Mouse (Mus musculus) ES-CJ7 (cell line): Measurements from ENCODE around the gene Fthl17f.
"Not testable (repeated sequence)": the region's sequence is repeated elsewhere in the genome, so short reads cannot be mapped to it uniquely, and the experiment has no call there.

Source experiments
- DNase-seq: peaks from one replicate; pipeline ENCODE4 v3.0.0; 2011; ENCODE audit warnings: low read depth, low spot score

Fthl17f gene

GRCm38 (mm10) chrX:9062715-9063114 is at the start of gene Fthl17f:
Gene Fthl17f, plus strand, starts transcription at chrX:9063015.
- not testable (repeated sequence) for DNase-seq

- no peak for DNase-seq
Observed at GRCm38 (mm10) chrX:9016079-9016478, 46.7 kb upstream of the Fthl17f start.

- no peak for DNase-seq
Observed at GRCm38 (mm10) chrX:9019481-9019880, 43.3 kb upstream of the Fthl17f start.

GRCm38 (mm10) chrX:9033193-9033592 is 29.6 kb upstream of the Fthl17f start, which contains the start of gene Fthl17e:
Gene Fthl17e, plus strand, starts transcription at chrX:9033493.
- not testable (repeated sequence) for DNase-seq

GRCm38 (mm10) chrX:9041611-9042010 is 21.2 kb upstream of the Fthl17f start:
- not testable (repeated sequence) for DNase-seq

GRCm38 (mm10) chrX:9060952-9061351 is 1.9 kb upstream of the Fthl17f start:
- DNase-seq, result peak; percentile 10

GRCm38 (mm10) chrX:9062101-9062500 is 714 bp upstream of the Fthl17f start:
- no peak for DNase-seq

GRCm38 (mm10) chrX:9077699-9078098 is 14.9 kb downstream of the Fthl17f start:
- not testable (repeated sequence) for DNase-seq

- DNase-seq, result peak; percentile 83
Observed at GRCm38 (mm10) chrX:9095066-9095465, 32.3 kb downstream of the Fthl17f start.

GRCm38 (mm10) chrX:9104262-9104661 is 41.4 kb downstream of the Fthl17f start, which contains the start of gene 4930402K13Rik:
Gene 4930402K13Rik, plus strand, starts transcription at chrX:9104562.
- no peak for DNase-seq

GRCm38 (mm10) chrX:9110381-9110780 is 47.6 kb downstream of the Fthl17f start:
- no peak for DNase-seq
